Mouse (Mus musculus) adrenal gland, postnatal 0 days (tissue): ENCODE data around the gene Gm28079. TPM values are rescaled to one million over a fixed set of nuclear protein-coding genes. Genes with fewer than 3 reads are reported as not detected.

Experiments
- polyA plus RNA-seq: library from polyadenylated mRNA; unstranded; fragments of >200 nt; fragmentation: Nextera tagmentation; extraction: Ambion mirVana; gene quantifications from 2 replicates; pipeline ENCODE4 v1.2.1, GENCODE M21; 2015

The Gm28079 gene
- not detected in 2 replicates for polyA plus RNA-seq

DNA sequence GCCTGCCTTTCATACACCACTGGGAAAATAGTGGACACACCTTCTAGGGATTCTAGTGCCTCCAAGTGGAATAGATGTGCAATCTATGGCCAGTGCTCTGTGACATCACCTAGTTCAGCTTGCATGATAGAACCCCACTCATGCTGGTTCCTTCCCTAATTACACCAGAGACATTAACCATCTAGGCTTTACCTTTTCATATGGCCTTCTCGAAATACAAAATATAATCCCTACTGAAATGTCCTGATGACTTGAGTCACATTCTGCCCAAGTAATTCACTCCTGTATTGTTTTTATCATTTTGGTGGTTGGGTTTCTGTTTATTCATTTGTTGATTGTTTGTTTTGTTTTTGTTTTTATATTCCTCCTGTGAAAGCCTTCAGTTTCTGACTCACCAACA is at the start of gene Gm28079:
TSS of gene Gm28079 (minus strand) at position 101 of the 400 bp plus-strand sequence.

